Mouse (Mus musculus) hindbrain, embryonic 15.5 days (tissue): ENCODE data around the gene Lbr. TPM values are rescaled to one million over a fixed set of nuclear protein-coding genes. Genes with fewer than 3 reads are reported as not detected.
A peak's percentile ranks its signal among the peaks of the same experiment; 100 is the strongest.

Experiments
- ATAC-seq: fragments of 200-750 bp; cut with Nextera tagmentation; 2 replicates; pipeline ENCODE4 v1.8.0; 2017; ENCODE audit warnings: low read depth, moderate number of reproducible peaks, moderate TSS enrichment; ENCODE audit not compliant: low FRiP score
- H3K27ac ChIP-seq: fragments of 300-500 bp; sonication (generic); replicated peaks from 2 replicates; pipeline ENCODE4 v1.5.1; 2015; ENCODE audit warnings: mild to moderate bottlenecking, inconsistent platforms
- H3K27me3 ChIP-seq: fragments of 300-500 bp; sonication (generic); 2 replicates; pipeline ENCODE4 v1.6.1; 2015; ENCODE audit warnings: control low read depth, inconsistent platforms
- H3K36me3 ChIP-seq: fragments of 300-500 bp; sonication (generic); 2 replicates; pipeline ENCODE4 v1.6.1; 2015; ENCODE audit warnings: control low read depth, inconsistent platforms
- H3K4me1 ChIP-seq: fragments of 300-500 bp; sonication (generic); replicated peaks from 2 replicates; pipeline ENCODE4 v1.6.1; 2015; ENCODE audit warnings: control low read depth, inconsistent platforms
- H3K4me2 ChIP-seq: fragments of 300-500 bp; sonication (generic); 2 replicates; pipeline ENCODE4 v1.6.1; 2015; ENCODE audit warnings: moderate library complexity, mild to moderate bottlenecking, inconsistent platforms
- H3K4me3 ChIP-seq: fragments of 300-500 bp; sonication (generic); 2 replicates; pipeline ENCODE4 v1.5.1; 2015; ENCODE audit warnings: mild to moderate bottlenecking, inconsistent platforms
- H3K9ac ChIP-seq: fragments of 300-500 bp; sonication (generic); 2 replicates; pipeline ENCODE4 v1.6.1; 2015; ENCODE audit warnings: inconsistent platforms
- H3K9me3 ChIP-seq: fragments of 300-500 bp; sonication (generic); 2 replicates; pipeline ENCODE4 v1.6.1; 2016; ENCODE audit warnings: control low read depth, inconsistent platforms
- WGBS: fragments of 180-500 bp; shearing (Covaris S2); methylation state at CpG from one replicate; pipeline ENCODE4 v1.1.7; 2015; 5-methylcytosine and 5-hydroxymethylcytosine counted together
- polyA plus RNA-seq: library from polyadenylated mRNA; unstranded; fragments of >200 nt; fragmentation: Nextera tagmentation; extraction: Ambion mirVana; gene quantifications from 2 replicates; pipeline ENCODE4 v1.2.1, GENCODE M21; 2015

Lbr gene
- polyA plus RNA-seq, 1 experiment from 2014 or later = 29.3 TPM

- Histone ChIP-seq H3K9me3 (no peaks in the 10 kb centered on the region), H3K36me3 (no peaks in the 10 kb centered on the region), H3K27me3 (no peaks in the 10 kb centered on the region; the same call in 1 of the 2 replicates), H3K27ac (no peak overlapping the region), H3K4me1 (peaks cover 6% of the 10 kb centered on the region; the same call in 1 of the 2 replicates), H3K4me2 (no peak overlapping the region), H3K9ac (no peak overlapping the region), H3K4me3 (no peak overlapping the region)
- no peak for ATAC-seq
- WGBS = 60% methylated on average over 4 of the region's 4 CpGs
These were observed 7.6 kb upstream of the Lbr start for GRCm38 (mm10) chr1:181850441-181850840.

- peaks cover 6% of the 10 kb centered on the region for H3K4me1 ChIP-seq
- no peaks in the 10 kb centered on the region; the same call in 1 of the 2 replicates for H3K27me3 ChIP-seq
- no peaks in the 10 kb centered on the region for H3K36me3 ChIP-seq
- ATAC-seq = no peak
- H3K9ac ChIP-seq = no peak overlapping the region
- no peak overlapping the region for H3K4me3 ChIP-seq
- 86% methylated on average over 1 of the region's 1 CpGs for WGBS
- no peak overlapping the region for H3K27ac ChIP-seq
- no peak overlapping the region for H3K4me2 ChIP-seq
- H3K9me3 ChIP-seq = no peaks in the 10 kb centered on the region
These were observed 5.4 kb upstream of the Lbr start for GRCm38 (mm10) chr1:181848210-181848609.

GRCm38 (mm10) chr1:181847396-181847795 is 4.5 kb upstream of the Lbr start:
- no peak for ATAC-seq
- WGBS = 95% methylated on average over 3 of the region's 3 CpGs

GRCm38 (mm10) chr1:181845767-181846166 is 2.9 kb upstream of the Lbr start:
- Histone ChIP-seq H3K36me3 (no peaks in the 10 kb centered on the region), H3K9me3 (no peaks in the 10 kb centered on the region), H3K4me1 (peaks cover 15% of the 10 kb centered on the region), H3K9ac (no peak overlapping the region), H3K27ac (no peak overlapping the region), H3K27me3 (no peaks in the 10 kb centered on the region), H3K4me3 (no peak overlapping the region), H3K4me2 (no peak overlapping the region)
- 80% methylated on average over 3 of the region's 3 CpGs for whole genome bisulfite sequencing
- no peak for ATAC-seq

More at GRCm38 (mm10) chr1:181847396-181847795, 4.5 kb upstream of the Lbr start:
- H3K27ac ChIP-seq = no peak overlapping the region
- H3K27me3 ChIP-seq = no peaks in the 10 kb centered on the region
- H3K36me3 ChIP-seq = no peaks in the 10 kb centered on the region
- no peak overlapping the region for H3K9ac ChIP-seq
- no peak overlapping the region for H3K4me2 ChIP-seq
- no peak overlapping the region for H3K4me3 ChIP-seq
- H3K9me3 ChIP-seq = no peaks in the 10 kb centered on the region
- H3K4me1 ChIP-seq = peaks cover 8% of the 10 kb centered on the region

- H3K9me3 ChIP-seq = no peaks in the 10 kb centered on the region
- no peak overlapping the region for H3K4me2 ChIP-seq
- 69% methylated on average over 15 of the region's 15 CpGs for WGBS
These were observed 2.2 kb upstream of the Lbr start for GRCm38 (mm10) chr1:181844874-181845547.

GRCm38 (mm10) chr1:181841864-181842672 is 778 bp downstream of the Lbr start:
- peak; percentile 99 for ATAC-seq
- Histone ChIP-seq H3K4me1 (peaks cover 36% of the 10 kb centered on the region), H3K36me3 (no peaks in the 10 kb centered on the region), H3K9me3 (no peaks in the 10 kb centered on the region), H3K9ac (peak overlapping the region; percentile 61), H3K4me2 (peak overlapping the region; percentile 85), H3K27me3 (no peaks in the 10 kb centered on the region), H3K27ac (peak overlapping the region; percentile 84), H3K4me3 (peak overlapping the region; percentile 55)
- under 1% methylated on average over 107 of the region's 113 CpGs for WGBS

More at GRCm38 (mm10) chr1:181844874-181845547, 2.2 kb upstream of the Lbr start:
- Histone ChIP-seq H3K27ac (no peak overlapping the region), H3K36me3 (no peaks in the 10 kb centered on the region), H3K4me1 (peaks cover 22% of the 10 kb centered on the region), H3K4me3 (no peak overlapping the region), H3K9ac (no peak overlapping the region), H3K27me3 (no peaks in the 10 kb centered on the region)
- ATAC-seq = no peak

GRCm38 (mm10) chr1:181841396-181841795 is 1.4 kb downstream of the Lbr start:
- Histone ChIP-seq H3K36me3 (0 out of 2 replicates have a peak, but pooled peaks cover 3% of the 10 kb centered on the region), H3K4me1 (peaks cover 36% of the 10 kb centered on the region), H3K9ac (peak overlapping the region; percentile 61), H3K4me2 (peak overlapping the region; percentile 85), H3K4me3 (peak overlapping the region; percentile 55), H3K27ac (peak overlapping the region; percentile 84), H3K27me3 (no peaks in the 10 kb centered on the region), H3K9me3 (no peaks in the 10 kb centered on the region)
- under 1% methylated on average over 16 of the region's 16 CpGs for WGBS
- ATAC-seq = peak; percentile 1; the same call in 1 of the 2 replicates

- ATAC-seq = no peak
These were observed 3.0 kb downstream of the Lbr start for GRCm38 (mm10) chr1:181839746-181840366.

GRCm38 (mm10) chr1:181838111-181838510 is 4.7 kb downstream of the Lbr start:
- Histone ChIP-seq H3K36me3 (peaks cover 27% of the 10 kb centered on the region), H3K9ac (no peak overlapping the region), H3K4me1 (peaks cover 31% of the 10 kb centered on the region), H3K4me2 (no peak overlapping the region), H3K27ac (no peak overlapping the region), H3K9me3 (no peaks in the 10 kb centered on the region), H3K4me3 (no peak overlapping the region), H3K27me3 (no peaks in the 10 kb centered on the region)
- 86% methylated on average over 5 of the region's 5 CpGs for WGBS
- ATAC-seq = no peak

More at GRCm38 (mm10) chr1:181839746-181840366, 3.0 kb downstream of the Lbr start:
- Histone ChIP-seq H3K9ac (0 out of 2 replicates have a peak overlapping the region, but pooled peaks have one; percentile 28), H3K4me2 (peak overlapping the region; percentile 85), H3K4me3 (peak overlapping the region; percentile 55), H3K4me1 (peaks cover 36% of the 10 kb centered on the region), H3K27ac (no peak overlapping the region), H3K27me3 (no peaks in the 10 kb centered on the region), H3K9me3 (no peaks in the 10 kb centered on the region), H3K36me3 (peaks cover 17% of the 10 kb centered on the region)
- WGBS = 12% methylated on average over 6 of the region's 6 CpGs

GRCm38 (mm10) chr1:181833143-181833542 is 9.7 kb downstream of the Lbr start:
- Histone ChIP-seq H3K27me3 (no peaks in the 10 kb centered on the region), H3K4me2 (no peak overlapping the region), H3K9ac (no peak overlapping the region), H3K4me1 (peaks cover 3% of the 10 kb centered on the region; the same call in 1 of the 2 replicates), H3K36me3 (peaks cover 61% of the 10 kb centered on the region), H3K27ac (no peak overlapping the region), H3K9me3 (no peaks in the 10 kb centered on the region), H3K4me3 (no peak overlapping the region)
- 85% methylated on average over 6 of the region's 6 CpGs for WGBS
- ATAC-seq = no peak

- H3K36me3 ChIP-seq = peaks cover 65% of the 10 kb centered on the region
- WGBS = 82% methylated on average over 5 of the region's 5 CpGs
- no peak overlapping the region for H3K9ac ChIP-seq
- no peaks in the 10 kb centered on the region for H3K27me3 ChIP-seq
- H3K4me2 ChIP-seq = no peak overlapping the region
- H3K27ac ChIP-seq = no peak overlapping the region
- no peak for ATAC-seq
- no peaks in the 10 kb centered on the region for H3K4me1 ChIP-seq
- no peaks in the 10 kb centered on the region for H3K9me3 ChIP-seq
- H3K4me3 ChIP-seq = no peak overlapping the region
These were observed 10.1 kb downstream of the Lbr start for GRCm38 (mm10) chr1:181832720-181833119.

GRCm38 (mm10) chr1:181828365-181828764 is 14.5 kb downstream of the Lbr start:
- Histone ChIP-seq H3K36me3 (peaks cover 73% of the 10 kb centered on the region), H3K27ac (no peak overlapping the region), H3K27me3 (no peaks in the 10 kb centered on the region), H3K4me1 (no peaks in the 10 kb centered on the region), H3K4me3 (no peak overlapping the region), H3K4me2 (no peak overlapping the region), H3K9ac (no peak overlapping the region), H3K9me3 (no peaks in the 10 kb centered on the region)
- WGBS = 91% methylated on average over 5 of the region's 5 CpGs
- no peak for ATAC-seq
